Mouse (Mus musculus): ENCODE results near the gene Cfap43. TPM values are rescaled to one million over a fixed set of nuclear protein-coding genes. Genes with fewer than 3 reads are reported as not detected.

The Cfap43 gene
- total RNA-seq, 2 experiments from 2014 or later: 0.33 TPM; not detected in 1

DNA sequence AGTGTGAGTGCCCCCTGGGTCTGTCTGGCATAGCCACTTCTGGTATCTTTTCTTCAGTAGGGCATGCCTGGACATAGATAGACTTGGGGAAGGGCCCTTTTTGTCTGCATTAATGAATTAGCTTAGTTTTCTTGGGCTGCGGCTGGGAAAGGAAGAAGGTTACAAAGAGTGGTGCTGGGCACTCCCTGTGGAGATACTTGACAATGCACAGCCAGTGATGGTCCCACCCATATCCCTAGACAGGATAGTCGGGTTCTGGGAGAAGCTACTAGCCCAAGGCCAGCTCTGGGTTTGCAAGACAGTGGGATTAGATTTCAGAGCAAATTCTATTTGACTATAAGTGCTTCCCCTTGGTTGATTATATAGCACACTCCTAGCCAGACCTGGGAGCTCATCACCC is 170.1 kb downstream of the Cfap43 start:
- no peak for ATAC-seq (replicated peaks; ENCODE audit: low FRiP score, low TSS enrichment, poor library complexity, severe bottlenecking)

DNA sequence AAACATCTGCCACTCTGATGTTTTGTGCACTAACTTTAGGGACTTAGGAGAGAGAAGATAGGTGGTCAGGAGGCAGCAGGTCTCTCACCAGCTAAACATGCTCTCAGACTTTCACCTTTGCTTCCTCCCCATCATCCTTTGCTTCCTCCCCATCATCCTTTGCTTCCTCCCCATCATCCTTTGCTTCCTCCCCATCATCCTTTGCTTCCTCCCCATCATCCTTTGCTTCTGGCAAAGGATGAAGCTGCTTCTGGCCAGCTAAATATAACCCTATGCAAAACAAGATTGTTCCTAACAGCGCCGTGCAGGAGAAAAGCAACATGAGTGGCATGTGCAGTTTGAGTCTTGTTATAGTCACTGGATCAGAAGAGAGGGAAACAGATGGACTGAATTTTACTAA is 172.0 kb downstream of the Cfap43 start:
- ATAC-seq (replicated peaks; ENCODE audit: low FRiP score, low TSS enrichment, poor library complexity, severe bottlenecking): no peak

DNA sequence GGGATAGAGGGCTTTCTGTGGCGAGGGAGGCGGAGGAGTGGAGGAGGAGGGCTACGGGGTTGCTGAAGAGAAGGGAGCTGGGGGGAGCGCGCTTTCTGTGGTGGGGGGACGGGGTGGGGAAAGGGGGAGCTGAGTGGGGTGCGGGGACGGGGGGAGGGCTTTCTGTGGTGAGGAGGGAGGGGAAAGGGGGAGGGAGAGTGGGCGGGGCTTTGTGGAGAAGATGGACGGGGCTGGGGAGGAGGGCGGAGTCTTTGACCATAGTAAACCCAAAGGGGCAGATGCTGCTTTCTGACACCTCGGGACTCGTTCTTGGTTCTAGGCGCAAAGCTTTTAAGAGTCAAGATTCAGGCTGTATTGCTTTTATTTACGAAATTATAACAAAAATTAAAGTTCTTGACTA is 187.2 kb downstream of the Cfap43 start:
- no peak for ATAC-seq (replicated peaks; ENCODE audit: low FRiP score, low TSS enrichment, poor library complexity, severe bottlenecking)

DNA sequence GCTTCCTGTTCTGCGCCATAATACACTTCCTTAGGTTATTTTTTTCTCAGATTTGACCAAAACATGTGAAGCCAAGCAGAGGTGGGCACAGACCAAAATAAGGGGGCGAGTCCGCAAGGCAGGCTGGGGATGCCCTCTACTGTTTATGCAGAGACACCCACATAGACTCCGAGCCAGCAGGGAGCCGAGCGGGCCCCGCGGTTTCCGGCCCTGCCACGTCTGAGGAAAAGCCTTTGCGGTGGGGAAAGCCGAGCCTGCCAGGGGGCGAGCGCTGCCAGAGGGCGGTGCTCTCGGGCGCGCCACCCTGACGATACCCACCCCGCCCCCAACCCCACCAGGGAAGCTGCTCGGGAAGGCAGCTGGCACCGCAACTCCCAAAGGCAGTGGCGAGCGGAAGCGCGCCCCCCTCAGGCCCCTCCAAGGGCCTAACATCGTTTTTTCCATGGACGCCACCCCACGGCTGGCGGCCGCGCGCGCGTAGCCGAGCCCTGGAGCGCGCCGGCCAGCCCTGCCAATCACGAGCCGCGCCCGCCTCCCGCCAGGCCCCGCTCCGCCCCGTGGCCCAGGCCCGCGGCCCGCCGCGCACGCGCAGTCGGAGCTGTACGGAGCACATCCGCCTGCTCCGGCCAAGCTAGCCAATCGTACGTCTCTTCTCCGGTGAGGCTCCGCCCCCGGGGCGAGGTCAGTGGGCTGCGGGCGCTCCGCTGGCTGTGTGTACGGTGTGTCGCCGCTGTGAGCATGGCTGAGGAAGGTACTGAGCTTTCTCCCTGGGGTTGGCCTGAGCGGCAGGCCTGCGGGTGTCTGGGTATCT is 187.8 kb downstream of the Cfap43 start, which contains the start of gene Sfr1:
Sfr1 (plus strand) TSS at position 612 of the 811 bp plus-strand sequence.
- ATAC-seq (replicated peaks; ENCODE audit: low FRiP score, low TSS enrichment, poor library complexity, severe bottlenecking): peak; percentile 97

DNA sequence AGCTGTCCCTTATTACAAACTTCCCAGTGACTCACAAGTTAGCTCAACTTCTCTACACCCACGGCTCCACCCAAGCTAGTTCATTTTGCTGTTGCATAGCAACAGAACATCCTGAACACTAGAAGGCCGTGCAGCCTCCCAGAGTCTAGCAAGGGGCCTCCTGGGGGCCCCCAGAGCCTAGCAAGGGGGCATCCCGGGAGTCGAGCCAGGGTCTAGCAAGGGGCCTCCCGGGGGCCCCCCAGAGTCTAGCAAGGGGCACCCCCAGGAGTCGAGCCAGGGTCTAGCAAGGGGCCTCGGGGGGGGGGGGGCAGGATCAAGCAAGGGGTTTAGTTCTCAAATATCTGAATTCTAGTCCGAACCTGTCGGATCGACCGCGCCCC is 188.4 kb downstream of the Cfap43 start:
- ATAC-seq (replicated peaks; ENCODE audit: low FRiP score, low TSS enrichment, poor library complexity, severe bottlenecking): peak; percentile 64

DNA sequence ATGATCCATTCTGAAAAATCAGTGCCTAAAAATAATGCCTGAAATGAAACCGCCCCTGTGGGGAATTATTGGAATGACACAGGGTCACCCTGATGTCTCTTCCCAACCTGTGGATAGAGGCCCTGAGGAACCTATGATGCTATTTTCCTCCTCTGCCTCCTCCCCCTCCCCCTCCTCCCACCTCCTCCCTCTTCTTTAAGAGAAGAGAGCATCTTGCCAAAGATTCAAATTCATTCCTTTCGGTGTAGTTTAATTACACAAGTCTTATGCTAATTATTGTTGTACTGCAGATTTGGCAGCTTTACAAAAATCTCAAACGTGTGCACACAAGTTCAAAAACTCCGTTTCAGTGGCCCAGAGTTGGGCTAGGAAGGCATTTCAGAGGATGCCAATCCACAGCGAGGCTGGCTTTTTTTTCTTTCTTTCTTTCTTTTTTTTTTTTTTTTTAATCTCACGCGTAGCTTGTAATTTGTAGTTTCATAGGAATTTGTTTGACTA is 193.4 kb downstream of the Cfap43 start:
- no peak for ATAC-seq (replicated peaks; ENCODE audit: low FRiP score, low TSS enrichment, poor library complexity, severe bottlenecking)

DNA sequence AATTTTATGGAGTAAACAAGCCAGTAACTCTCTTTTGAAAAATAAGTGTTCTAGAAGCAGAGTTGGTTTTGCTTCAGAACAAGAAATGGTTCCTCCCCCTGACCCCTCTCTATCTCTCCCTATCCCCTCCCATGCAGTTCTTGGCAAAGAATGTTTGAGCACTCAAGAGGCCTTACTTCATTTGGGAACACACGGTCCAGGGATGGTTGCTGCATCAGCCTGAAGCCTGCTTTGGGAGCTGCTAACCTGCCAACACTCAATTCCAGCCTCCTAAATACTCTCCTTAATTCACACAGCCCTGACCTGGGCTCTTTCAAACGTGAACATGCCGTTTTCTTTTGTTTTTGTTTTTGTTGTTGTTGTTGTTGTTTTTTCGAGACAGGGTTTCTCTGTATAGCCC is 194.2 kb downstream of the Cfap43 start:
- ATAC-seq (replicated peaks; ENCODE audit: low FRiP score, low TSS enrichment, poor library complexity, severe bottlenecking): no peak

DNA sequence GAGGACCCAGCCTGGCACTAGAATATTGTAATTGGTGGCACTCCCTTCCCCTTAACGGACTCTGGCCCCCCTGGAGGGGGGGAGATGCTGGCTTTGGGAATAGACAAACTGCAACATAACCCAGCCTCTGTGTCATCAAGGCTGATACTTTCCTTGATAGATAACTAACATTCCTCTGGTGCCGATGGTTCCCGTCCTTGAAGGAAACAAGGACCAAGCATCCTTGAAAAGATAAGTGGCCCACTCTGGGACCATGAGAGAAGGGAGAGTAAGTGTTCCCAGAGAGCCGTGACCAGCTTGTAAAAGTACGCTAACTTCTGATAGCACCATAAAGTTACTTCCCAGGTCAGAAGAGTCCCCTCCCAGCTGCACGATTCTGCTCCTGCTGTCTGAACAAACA is 196.6 kb downstream of the Cfap43 start:
- ATAC-seq (replicated peaks; ENCODE audit: low FRiP score, low TSS enrichment, poor library complexity, severe bottlenecking): no peak

DNA sequence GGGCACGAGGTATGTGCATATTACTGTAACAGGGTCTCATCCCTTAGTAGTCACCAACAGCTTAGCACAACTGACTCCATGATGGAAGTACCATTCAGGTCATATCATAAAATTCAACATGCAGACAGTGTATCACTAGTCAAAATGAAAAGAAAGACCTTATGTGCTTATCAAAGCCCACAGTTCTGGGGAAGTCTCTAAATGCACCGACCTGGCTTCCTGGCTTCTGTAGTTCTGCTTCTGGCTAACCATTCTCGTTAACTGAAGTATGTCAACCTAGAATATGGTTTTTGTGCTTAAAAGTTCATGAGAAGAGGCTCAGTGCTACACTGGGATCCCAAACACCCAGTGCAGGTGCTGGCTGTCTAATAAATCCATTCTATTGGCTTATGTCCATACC is 199.9 kb downstream of the Cfap43 start:
- no peak for ATAC-seq (replicated peaks; ENCODE audit: low FRiP score, low TSS enrichment, poor library complexity, severe bottlenecking)

DNA sequence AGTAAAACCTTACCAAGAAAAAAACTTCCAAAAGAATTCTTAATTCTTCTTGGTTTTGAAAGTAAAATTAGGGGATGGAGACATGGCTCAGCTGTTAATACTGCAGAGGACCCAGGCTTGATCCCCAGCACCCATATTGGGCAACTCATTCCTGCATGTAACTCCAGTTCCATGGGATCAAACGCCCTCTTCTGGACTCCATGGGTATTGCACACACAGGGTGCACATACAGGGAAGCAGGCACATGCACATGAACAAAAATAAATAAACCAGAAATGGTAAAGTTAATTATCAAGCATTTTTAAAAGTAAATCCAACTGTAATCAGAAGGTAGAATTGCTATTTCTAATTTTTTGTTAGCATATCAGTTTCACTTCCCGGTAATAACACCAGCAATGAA is 202.9 kb downstream of the Cfap43 start:
- no peak for ATAC-seq (replicated peaks; ENCODE audit: low FRiP score, low TSS enrichment, poor library complexity, severe bottlenecking)

DNA sequence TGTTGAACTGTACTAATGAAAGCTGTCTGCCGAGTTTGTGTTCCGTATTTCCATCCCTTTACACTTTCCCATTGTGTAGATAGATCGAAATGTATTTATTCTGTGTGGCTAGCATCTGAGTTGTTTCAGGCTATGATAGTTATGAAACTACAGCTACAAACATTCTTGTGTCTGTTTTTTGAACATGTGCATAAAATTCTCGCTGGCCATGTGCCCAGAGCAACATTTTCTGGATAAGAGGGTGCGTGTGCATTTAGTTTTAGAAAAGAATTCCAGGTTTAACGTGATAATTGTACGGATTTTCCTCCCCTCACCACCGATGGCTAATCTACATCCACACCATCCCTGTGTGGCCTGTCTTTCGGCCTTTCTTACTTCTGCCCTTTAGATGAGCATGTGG is 205.6 kb downstream of the Cfap43 start:
- no peak for ATAC-seq (replicated peaks; ENCODE audit: low FRiP score, low TSS enrichment, poor library complexity, severe bottlenecking)

DNA sequence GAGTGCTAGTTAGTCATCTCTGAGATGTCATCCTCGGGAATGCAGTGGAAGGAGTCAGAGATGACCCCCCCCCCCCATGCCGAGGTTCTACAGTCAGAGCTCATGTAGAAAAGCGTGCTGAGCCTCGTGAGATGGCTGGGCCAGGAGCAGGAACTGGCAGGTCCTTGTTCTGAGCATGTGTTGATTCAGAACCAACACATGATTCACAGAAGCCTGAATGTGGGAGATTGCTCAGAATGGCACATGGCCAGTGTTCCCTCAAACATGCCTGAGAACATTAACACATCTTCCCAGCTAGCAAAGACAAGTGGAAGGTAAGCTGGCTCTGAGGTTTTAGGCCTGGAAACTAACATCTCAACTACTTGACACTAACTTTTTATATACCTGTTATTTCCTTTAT is 208.7 kb downstream of the Cfap43 start:
- ATAC-seq (replicated peaks; ENCODE audit: low FRiP score, low TSS enrichment, poor library complexity, severe bottlenecking): no peak

DNA sequence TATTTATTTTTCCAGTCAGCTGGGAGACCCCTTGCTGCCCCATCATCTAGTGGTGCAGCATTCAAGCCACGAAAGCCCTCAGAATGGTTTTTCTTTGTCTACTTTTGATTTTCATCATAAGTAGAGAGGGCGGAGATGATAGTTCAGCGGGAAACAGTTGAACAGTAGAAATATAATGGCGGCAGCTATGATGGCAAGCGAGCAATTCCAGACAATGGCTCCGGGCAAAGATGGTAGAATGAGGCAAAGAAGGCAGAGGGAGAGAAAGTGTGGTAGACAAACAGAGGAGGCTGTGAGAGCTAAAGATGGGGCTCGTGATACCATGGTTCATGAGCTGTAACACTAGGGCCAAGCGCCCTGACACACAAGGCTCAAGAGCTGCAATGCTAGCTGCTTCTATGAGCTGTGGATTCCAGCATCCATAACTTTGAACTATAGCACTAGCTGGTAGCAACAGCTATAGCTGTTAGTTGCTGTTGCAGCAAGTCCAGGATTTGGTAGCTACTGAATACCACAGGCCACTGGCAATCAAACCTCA is 213.2 kb downstream of the Cfap43 start:
- no peak for ATAC-seq (replicated peaks; ENCODE audit: low FRiP score, low TSS enrichment, poor library complexity, severe bottlenecking)

DNA sequence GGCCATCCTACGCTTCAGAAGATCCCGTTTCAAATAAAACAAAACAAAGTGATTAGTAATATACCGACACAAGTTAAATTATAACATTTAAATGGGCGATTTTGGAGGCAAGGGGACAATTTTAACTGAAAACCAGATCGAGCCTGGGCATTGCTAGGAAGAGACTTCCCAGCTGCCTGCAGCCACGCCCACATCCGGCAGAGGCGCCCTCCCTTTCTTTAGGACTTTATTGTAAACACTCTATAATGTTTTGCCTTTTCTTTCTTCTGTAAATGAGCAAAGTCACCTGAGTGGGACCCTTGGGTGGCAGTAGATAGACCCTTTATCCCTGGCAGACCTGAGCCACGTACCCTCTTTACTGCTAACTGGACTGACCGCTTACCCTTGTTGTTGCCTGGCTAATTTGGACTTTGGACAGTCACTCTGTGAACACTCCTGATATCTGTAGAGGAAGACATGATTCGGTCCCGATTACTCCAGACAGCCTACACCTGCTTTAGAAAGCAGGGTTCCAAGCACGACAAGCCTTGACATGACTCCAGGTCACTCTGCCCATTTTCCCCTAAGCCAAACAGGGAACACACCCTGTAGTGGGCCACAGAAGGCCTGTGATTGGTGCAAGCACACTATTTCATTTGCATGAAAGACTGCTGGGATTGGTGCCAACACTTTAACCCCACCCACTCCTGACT is 213.9 kb downstream of the Cfap43 start:
- no peak for ATAC-seq (replicated peaks; ENCODE audit: low FRiP score, low TSS enrichment, poor library complexity, severe bottlenecking)

DNA sequence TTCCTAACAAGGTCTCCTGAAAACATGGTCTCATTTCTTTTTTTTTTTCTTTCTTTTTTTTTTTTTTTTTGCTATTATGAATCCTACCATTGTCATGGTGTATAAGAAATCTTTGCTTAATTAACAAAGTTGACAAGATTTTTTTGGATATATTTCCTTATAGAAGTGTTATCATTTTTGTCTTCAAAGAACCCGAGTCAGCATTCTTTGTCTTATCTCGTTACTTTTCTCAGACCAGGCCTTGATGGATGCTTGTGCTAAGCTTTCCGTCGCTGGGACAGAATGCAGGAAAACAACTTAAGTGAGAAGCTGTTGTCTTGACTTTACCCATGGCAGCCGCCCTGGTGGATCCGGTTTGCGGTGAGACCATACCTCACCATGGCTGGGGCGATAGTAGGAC is 218.6 kb downstream of the Cfap43 start:
- no peak for ATAC-seq (replicated peaks; ENCODE audit: low FRiP score, low TSS enrichment, poor library complexity, severe bottlenecking)

DNA sequence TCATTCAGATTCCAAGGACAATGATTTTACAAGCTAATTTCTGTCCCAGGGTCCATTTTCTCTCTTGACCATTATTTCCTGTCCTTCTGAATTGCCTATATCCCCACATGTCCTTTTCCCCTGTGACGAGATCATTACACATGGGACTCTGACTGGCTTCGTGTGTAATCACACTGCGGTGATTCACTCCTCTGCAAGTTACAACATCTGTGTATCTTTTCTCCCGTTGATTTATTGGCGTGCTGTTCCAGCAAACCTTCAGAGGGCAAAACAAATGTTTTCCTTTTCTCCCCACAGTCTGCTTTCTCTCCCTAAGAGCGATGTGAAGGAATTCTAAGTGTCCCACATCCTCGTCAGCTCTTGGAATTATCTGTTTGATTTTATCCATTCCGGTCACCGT is 219.3 kb downstream of the Cfap43 start:
- no peak for ATAC-seq (replicated peaks; ENCODE audit: low FRiP score, low TSS enrichment, poor library complexity, severe bottlenecking)

DNA sequence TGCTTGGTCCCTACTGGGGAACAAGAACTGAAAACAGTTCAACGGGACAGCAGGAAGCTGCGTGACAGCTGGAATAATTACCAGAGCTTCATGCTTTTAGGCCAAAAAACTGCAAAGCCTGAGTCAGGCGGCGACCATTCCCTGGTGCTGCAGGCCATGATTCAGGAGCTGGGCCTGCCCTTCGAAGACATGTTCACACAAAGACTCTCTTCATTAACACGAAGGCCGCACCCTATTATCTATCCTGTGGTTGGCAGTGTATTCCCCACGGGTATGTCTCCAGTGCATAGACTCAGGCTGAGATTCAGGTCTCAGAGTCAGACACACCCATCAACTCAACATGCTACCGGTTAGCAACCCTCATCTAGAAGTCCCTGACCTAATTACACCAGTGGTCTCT is 220.8 kb downstream of the Cfap43 start:
- no peak for ATAC-seq (replicated peaks; ENCODE audit: low FRiP score, low TSS enrichment, poor library complexity, severe bottlenecking)

DNA sequence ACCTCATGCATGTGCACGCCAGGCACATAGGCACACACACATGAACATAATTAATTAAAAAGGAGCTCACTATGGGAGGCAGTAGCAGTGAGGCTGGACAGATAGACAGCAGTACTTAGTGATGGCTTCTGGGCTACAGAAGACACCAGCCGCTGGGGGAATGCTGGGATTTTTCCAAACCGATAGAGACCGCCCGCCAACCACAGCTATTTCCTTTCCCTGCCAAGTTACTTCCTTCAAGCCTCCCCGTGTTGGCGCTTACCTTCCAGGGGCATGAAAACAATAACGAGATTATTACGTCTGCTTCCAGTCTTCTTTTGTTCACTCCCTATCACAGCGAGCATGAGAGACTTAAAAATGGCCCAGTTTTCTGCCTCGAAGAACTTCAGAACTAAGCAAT is 222.0 kb downstream of the Cfap43 start:
- no peak; the same call in 1 of the 2 replicates for ATAC-seq (replicated peaks; ENCODE audit: low FRiP score, low TSS enrichment, poor library complexity, severe bottlenecking)

DNA sequence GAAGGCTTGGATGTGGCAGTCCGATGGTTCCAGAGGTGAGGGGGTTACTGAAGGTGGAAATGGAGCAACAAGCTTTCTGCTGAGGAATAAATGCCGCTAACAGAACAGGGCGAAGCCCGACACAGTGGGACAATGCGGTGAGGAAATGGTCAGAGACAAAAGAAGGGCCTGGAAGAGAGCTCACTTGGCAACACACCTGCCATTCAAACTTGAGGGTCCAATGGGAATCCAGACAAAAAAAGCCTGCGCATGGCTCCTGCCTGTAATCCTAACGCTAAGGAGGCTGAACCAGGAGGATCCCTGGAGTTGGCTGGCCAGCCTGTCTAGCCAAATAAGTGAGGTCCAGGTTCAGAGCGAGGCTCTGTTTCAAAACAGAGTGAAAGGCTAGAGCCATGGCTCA is 222.7 kb downstream of the Cfap43 start:
- ATAC-seq (replicated peaks; ENCODE audit: low FRiP score, low TSS enrichment, poor library complexity, severe bottlenecking): no peak

DNA sequence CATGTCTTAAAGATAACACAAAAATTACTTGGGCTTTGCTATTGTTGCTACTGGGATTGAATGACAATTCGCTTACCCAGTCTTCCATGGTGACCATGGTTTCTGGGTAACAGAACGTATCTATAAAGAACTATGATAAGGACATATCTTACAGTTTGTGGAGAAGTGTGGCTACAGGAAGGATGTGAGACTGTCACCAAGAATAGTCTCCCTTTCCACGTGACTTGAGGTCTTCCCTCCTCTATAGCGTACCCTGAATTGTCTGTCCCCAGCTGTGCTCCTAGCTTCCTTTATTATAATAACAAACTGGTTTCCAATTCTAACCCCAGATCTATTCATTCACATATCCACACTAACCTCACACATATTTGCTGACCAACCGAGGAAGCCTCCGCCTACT is 223.4 kb downstream of the Cfap43 start:
- ATAC-seq (replicated peaks; ENCODE audit: low FRiP score, low TSS enrichment, poor library complexity, severe bottlenecking): no peak

DNA sequence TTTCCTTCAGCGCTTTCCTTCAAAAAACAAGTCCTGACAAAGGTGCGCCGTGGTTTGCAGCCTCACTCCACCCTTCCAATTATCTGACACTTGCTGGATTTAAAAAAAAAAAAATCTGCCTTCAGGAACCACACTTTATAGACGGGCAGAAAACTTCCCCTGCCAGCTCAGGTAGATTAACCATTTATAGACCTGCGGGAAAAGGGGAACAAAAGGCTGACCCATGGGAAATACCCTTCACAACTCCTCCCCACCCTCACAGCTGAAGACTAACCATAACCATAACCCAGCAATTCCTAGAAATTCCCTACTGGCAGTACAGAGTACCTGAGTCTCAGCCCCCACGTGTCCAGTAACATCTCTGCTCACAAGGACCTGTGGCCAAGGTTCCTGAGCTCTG is 227.1 kb downstream of the Cfap43 start, which contains the start of gene Col17a1:
Col17a1 (minus strand) TSS at position 101 of the 400 bp plus-strand sequence.
- no peak for ATAC-seq (replicated peaks; ENCODE audit: low FRiP score, low TSS enrichment, poor library complexity, severe bottlenecking)

All from megakaryocyte-erythroid progenitor cell, adult 5-6 weeks (primary cell).